ENCODE assay signal across 22 mouse cellular contexts in the genomic region with DNA sequence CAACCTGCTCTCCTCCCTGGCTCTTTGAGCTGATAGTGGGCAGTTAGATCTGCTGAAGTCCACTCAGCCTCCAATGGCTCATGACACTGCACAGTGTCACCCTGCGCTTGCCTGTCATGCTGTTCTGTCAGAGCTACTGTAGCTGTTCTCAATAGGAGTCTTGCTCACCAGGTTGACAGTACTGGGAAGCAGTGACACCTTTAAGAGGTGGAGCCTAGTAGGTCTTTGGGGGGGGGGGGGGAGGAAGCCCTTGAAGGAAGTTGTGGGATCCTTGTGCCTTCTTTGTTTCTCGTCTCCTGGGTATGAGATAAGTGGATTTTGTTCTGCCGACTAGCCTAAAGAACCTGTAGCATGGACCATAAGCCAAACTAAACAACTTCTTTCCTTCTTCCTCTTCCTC. TPM values are rescaled to one million over a fixed set of nuclear protein-coding genes. Genes with fewer than 3 reads are reported as not detected.
A peak's percentile ranks its signal among the peaks of the same experiment; 100 is the strongest.
DNase-seq lines count a peak whose midpoint lies in the region; ATAC-seq and TF ChIP-seq lines count a peak whose summit lies in the region.
"Had no signal": no experiment of that assay in that cellular context is flagged by ENCODE, and none has a peak within 500 bp of the region (broad histone marks: within the 10 kb centered on the region; RNA-seq: fewer than 3 reads in every experiment).

No protein-coding gene starts in this region.

- 38% methylated on average over 3 of the region's 3 CpGs for WGBS in liver, postnatal 0 days (ENCODE audit: insufficient replicate concordance)
- WGBS in liver, embryonic 12.5 days (ENCODE audit: insufficient replicate concordance): 20% methylated on average over 3 of the region's 3 CpGs

- H3K4me1 ChIP-seq in liver, postnatal 0 days (ENCODE audit: insufficient read depth): peaks cover 11% of the 10 kb centered on the region; the same call in 1 of the 2 replicates
- H3K4me1 ChIP-seq in liver, embryonic 12.5 days: peaks cover 19% of the 10 kb centered on the region

- H3K9ac ChIP-seq in liver, postnatal 0 days (replicated peaks): no peak overlapping the region
- no peak overlapping the region; the same call in 1 of the 2 replicates for H3K9ac ChIP-seq in liver, embryonic 12.5 days
- H3K9ac ChIP-seq: forebrain, embryonic 15.5 days had no signal

- H3K36me3 ChIP-seq in liver, postnatal 0 days (replicated peaks; ENCODE audit: insufficient read depth, low read length): no peaks in the 10 kb centered on the region
- H3K36me3 ChIP-seq in liver, embryonic 12.5 days: no peaks in the 10 kb centered on the region
- H3K36me3 ChIP-seq: forebrain, embryonic 15.5 days; midbrain, embryonic 10.5 days had no signal

- no peak overlapping the region for H3K27ac ChIP-seq in liver, postnatal 0 days (ENCODE audit: low read depth)
- H3K27ac ChIP-seq in liver, embryonic 12.5 days: no peak overlapping the region
- H3K27ac ChIP-seq: forebrain, embryonic 15.5 days; kidney, postnatal 0 days; midbrain, embryonic 10.5 days had no signal

- TF ChIP-seq EP300 in liver, postnatal 0 days (IDR thresholded peaks at IDR 0.05; ENCODE audit: low read depth): no peak

- H3K4me2 ChIP-seq in liver, postnatal 0 days (ENCODE audit: low read depth, low read length): peak overlapping the region; percentile 26; the same call in 1 of the 2 replicates
- H3K4me2 ChIP-seq in liver, embryonic 12.5 days: no peak overlapping the region
- H3K4me2 ChIP-seq: forebrain, embryonic 15.5 days had no signal

- no peak overlapping the region for H3K4me3 ChIP-seq in liver, postnatal 0 days (ENCODE audit: low read depth, low read length)
- no peak overlapping the region for H3K4me3 ChIP-seq in liver, embryonic 12.5 days
- H3K4me3 ChIP-seq: forebrain, embryonic 15.5 days; midbrain, embryonic 10.5 days had no signal

- TF ChIP-seq CTCF in liver, postnatal 0 days (IDR thresholded peaks at IDR 0.05; ENCODE audit: low read depth): no peak

- no peaks in the 10 kb centered on the region for H3K27me3 ChIP-seq in liver, postnatal 0 days (ENCODE audit: insufficient read depth, low read length)
- H3K27me3 ChIP-seq in liver, embryonic 12.5 days (replicated peaks): no peaks in the 10 kb centered on the region
- H3K27me3 ChIP-seq: forebrain, embryonic 15.5 days had no signal

- no peak for DNase-seq in liver, postnatal 0 days
- peak; percentile 57 for DNase-seq in CD4-positive helper T cell, adult 2 months (ENCODE audit: low read depth, low spot score)
- DNase-seq in MEL-GATA-1-ER (ENCODE audit: extremely low read depth, low read depth): peak; percentile 55
- no peak for DNase-seq in adrenal gland, postnatal 10 days
- no peak for DNase-seq in spleen, postnatal 36 days (ENCODE audit: low spot score in 2 of 2)
- DNase-seq: adrenal gland, adult 2 months; cerebellum, adult 9-11 months; gastrocnemius, postnatal 36 days; heart, postnatal 14 days; kidney, adult 18-20 months; layer of hippocampus, postnatal 36 days; left cerebral cortex, postnatal 4 days; liver; lung, adult 2 months; retina, postnatal 1 day; thymus, postnatal 25 days had no signal

- no peaks in the 10 kb centered on the region for H3K9me3 ChIP-seq in liver, postnatal 0 days (ENCODE audit: low read length)
- H3K9me3 ChIP-seq in liver, embryonic 12.5 days (replicated peaks): no peaks in the 10 kb centered on the region
- H3K9me3 ChIP-seq: forebrain, embryonic 15.5 days; midbrain, embryonic 10.5 days had no signal

- ATAC-seq in liver, postnatal 0 days: no peak
- ATAC-seq in liver, embryonic 12.5 days: no peak
- peak; percentile 22 for ATAC-seq in megakaryocyte, adult 5-6 weeks (ENCODE audit: poor library complexity, severe bottlenecking)
- ATAC-seq: forebrain, embryonic 15.5 days; hindbrain, embryonic 16.5 days had no signal

RNA-seq across cellular contexts. Expression of gene Sec61a1, which starts 3.9 kb away (rescaled TPM):
- polyA plus RNA-seq in liver, postnatal 0 days (2015; fragmentation: Nextera tagmentation; extraction: Ambion mirVana): 76.4 and 84.0 TPM in 2 replicates
- 154 and 156 TPM in 2 replicates for polyA plus RNA-seq in liver, embryonic 12.5 days (2016; fragmentation: Nextera tagmentation; extraction: Ambion mirVana)
- total RNA-seq in megakaryocyte, adult 5-6 weeks (2015): 96.0 and 127 TPM in 2 replicates
- total RNA-seq in megakaryocyte, adult 5-6 weeks (2017): 93.5 and 115 TPM in 2 replicates
- total RNA-seq in adrenal gland, postnatal 10 days (2021): 100 to 1,000 TPM; 150 to 180 TPM

RNA-seq across cellular contexts. Expression of gene Ruvbl1, which starts 57.4 kb away (rescaled TPM):
- 34.3 and 37.0 TPM in 2 replicates for polyA plus RNA-seq in liver, postnatal 0 days (2015; fragmentation: Nextera tagmentation; extraction: Ambion mirVana)
- 136 and 138 TPM in 2 replicates for polyA plus RNA-seq in liver, embryonic 12.5 days (2016; fragmentation: Nextera tagmentation; extraction: Ambion mirVana)
- 22.1 and 24.7 TPM in 2 replicates for total RNA-seq in megakaryocyte, adult 5-6 weeks (2015)
- 46.4 and 46.9 TPM in 2 replicates for total RNA-seq in megakaryocyte, adult 5-6 weeks (2017)
- total RNA-seq in adrenal gland, postnatal 10 days (2021): 10 to 100 TPM; 31.4 to 34.8 TPM

Comparison
In these comparisons a context has a peak if more than half of its experiments do, and no peak if none do; other contexts are left out.
1. DNase-seq: peak in CD4-positive helper T cell, adult 2 months (single experiment) and MEL-GATA-1-ER (single experiment); none in liver, postnatal 0 days (single experiment), adrenal gland, postnatal 10 days (single experiment) and spleen, postnatal 36 days (0 of 2).